Mouse (Mus musculus) erythroblast, adult 5-6 weeks (primary cell): Measurements from ENCODE around the gene Grm7. TPM values are rescaled to one million over a fixed set of nuclear protein-coding genes. Genes with fewer than 3 reads are reported as not detected.

Experiments used
- ATAC-seq: replicated peaks from 2 replicates; pipeline ENCODE4 v1.8.0; 2016; ENCODE audit warnings: moderate number of reproducible peaks, mild to moderate bottlenecking, moderate TSS enrichment, inconsistent platforms; ENCODE audit not compliant: poor library complexity, low FRiP score, severe bottlenecking
- total RNA-seq, 2 experiments: library from RNA; stranded (forward) in 1 of 2; stranded (reverse) in 1 of 2; fragments of 150-400 nt in 1 of 2; fragments of 200-764, 138-1000 nt in 1 of 2; gene quantifications; 2 replicates each; pipeline versions ENCODE4 v1.2.3 to v1.2.4; 2015 to 2017; ENCODE audit warnings: low replicate concordance in 2 of 2

Grm7 gene
- total RNA-seq, 2 experiments from 2014 or later, result not detected

GRCm38 (mm10) chr6:111278516-111278915, 633.1 kb downstream of the Grm7 start:
- no peak for ATAC-seq

DNA sequence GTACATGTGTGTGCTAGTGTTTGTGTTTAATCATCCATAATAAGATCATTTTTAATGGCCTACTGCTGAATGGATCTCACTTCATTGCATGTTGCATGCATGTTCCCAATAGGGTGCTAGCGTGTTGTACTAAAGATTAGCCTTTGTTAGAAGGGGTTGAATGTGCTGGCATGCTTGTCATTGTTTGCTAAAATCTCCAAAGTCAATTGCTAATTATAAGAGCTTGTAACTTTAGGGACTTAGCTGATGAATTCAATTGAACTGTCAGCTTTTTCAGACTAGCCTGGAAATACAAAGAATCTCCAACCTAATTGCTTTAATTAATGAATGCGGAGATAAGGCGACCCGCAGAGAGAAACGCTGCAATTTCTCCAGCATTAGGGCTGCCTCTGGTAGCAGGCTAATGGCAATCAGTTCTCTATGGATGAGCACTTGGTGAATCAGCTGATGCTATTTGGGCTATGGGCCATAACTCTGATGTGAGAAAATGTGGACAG, 648.2 kb downstream of the Grm7 start:
- no peak for ATAC-seq

DNA sequence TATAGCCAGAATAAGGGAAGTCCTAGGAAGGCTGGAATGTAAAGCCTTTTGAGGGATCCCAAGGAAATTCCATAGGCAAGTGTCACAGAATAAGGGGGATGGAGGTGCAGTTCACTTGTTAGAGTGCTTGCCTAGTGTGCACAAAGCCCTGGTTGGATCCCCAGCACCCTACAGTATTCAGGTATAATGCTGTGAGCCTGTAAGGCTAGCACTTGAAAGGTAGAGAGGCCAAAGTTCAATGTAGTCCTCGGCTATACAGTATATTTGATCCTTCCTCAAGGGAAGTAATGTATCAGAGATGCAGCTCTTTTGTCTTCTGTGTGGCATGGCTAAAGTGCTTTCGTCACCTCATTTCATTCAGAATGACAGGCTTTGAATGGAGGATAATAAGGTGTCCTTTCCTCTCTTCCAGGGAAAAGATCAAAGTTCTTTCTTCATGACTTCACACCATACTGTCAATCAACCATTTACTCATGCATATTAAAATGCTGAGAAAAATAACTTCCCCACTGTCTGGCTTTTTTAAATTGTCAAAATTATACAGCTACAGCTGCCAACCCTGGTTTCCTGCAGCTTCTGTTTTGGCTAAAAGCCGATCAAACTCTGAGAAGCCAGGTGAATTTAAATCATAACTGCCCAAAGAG, 658.7 kb downstream of the Grm7 start:
- no peak for ATAC-seq

- ATAC-seq, result no peak
These were observed 716.3 kb downstream of the Grm7 start for GRCm38 (mm10) chr6:111361681-111362080.

DNA sequence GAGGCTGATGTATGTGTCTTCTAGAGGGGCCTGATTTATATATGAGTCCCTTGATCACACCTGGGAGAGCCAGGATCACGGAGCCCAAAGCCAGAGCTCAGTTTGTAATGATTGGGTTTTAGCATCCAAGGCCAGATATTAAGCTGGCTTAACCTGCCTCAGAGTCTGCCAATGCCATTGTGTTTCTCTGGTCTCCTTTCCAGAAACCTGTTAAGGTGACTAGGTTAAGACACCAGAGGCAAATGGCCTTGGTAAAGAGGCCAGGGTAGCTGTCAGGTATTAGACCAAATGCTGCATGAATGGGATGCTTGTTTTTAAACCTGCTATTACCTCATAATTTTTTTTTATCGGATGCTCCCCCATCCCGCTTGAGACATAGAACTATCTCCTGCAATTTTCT, 722.7 kb downstream of the Grm7 start:
- ATAC-seq, result no peak

DNA sequence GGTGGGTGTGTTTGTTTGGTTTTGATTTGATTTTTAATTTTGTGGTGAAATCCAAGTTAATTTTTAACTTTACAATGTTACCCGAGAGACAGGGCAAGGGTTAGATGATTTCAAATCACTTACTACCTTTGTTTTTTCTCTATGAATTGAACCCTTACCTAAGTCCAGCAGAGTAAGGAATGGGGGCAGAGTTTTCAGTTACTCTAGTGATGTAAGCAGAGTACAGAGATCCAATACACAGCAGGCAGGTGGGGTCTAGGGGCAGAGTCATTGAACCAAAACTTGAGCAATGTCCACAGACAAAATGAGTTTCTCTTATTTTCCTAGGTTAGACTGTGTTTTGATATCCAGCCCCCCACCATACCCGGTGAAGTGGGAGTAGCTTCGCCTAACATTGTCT, 723.2 kb downstream of the Grm7 start:
- ATAC-seq, result no peak

DNA sequence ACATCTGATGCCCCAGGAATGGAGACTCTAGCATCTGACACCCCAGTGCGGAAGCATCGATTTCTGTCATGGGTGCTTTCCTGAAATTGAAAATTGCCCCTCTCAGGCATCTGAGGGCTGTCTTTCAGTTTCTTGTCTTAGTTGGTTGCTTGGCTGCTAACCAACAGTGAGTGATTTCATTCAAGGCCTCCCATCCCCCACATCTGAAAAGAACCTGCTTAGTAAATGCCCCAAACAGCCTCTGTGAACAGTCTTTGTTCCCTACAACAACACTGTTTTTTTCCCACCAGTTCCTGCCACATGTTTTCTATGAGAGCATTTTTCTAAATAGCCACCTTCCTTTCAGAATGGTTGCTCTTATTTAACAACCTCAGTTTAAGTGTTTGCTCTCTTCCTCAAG, 723.6 kb downstream of the Grm7 start:
- ATAC-seq, result no peak

DNA sequence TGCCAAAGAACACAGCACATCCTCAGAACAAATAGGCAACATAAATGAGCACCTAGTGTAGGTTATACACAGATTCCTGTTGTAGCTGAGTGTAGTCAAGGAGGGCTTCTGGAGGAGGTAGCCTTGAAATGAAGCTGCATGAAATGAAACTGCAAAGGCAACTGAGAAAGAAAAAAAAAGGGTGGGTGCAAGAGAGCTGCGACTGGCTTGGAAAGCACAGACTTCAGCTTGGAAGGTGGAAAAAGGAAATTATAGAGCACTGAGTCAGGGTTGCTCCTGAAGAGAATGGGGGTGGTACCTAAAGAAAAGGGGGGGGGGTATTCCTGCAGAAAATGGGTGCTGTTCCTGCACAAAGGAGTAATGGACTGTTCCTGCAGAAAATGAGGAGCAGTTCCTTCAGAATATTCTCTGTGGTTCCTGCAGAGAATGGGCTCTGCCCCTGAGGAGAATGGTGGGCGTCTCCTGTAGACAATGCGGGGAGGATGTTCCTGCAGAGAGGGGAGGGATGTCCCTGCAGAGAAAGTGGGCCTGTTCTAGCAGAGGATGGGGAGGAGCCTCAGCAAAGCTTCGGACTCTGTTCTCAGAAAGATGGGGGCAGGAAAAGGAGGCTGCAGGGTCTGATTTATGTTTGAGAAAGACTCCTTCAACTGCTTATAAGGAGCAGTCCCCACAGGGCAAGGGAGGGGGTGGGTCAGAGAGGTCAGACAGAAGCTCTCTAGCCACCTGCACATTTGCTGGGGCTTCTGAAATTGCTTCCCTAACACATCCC, 726.4 kb downstream of the Grm7 start:
- no peak for ATAC-seq

GRCm38 (mm10) chr6:111372626-111373380, 727.4 kb downstream of the Grm7 start:
- no peak for ATAC-seq

GRCm38 (mm10) chr6:111380710-111381109, 735.3 kb downstream of the Grm7 start:
- ATAC-seq, result no peak

DNA sequence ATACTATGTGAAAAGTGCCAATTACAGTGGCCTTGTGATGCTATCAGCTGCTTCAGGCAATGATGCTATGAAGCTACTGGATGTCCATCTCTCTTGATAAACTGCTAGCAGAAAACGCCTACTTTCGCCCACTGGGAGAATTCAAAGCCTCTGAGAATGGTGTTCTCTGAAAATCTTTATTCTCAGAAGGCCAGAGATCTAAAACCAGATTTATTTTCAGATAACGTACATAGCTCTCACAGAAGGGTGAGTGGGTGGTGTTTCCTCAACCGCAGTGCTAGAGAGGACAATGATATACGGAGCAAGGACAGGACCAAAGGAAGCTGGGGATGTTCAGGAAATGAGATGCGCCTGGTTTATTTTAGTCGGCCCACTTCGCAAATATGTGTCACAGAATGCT, 763.4 kb downstream of the Grm7 start:
- ATAC-seq, result no peak

- ATAC-seq, result no peak
These were observed 779.4 kb downstream of the Grm7 start for GRCm38 (mm10) chr6:111424737-111425136.

DNA sequence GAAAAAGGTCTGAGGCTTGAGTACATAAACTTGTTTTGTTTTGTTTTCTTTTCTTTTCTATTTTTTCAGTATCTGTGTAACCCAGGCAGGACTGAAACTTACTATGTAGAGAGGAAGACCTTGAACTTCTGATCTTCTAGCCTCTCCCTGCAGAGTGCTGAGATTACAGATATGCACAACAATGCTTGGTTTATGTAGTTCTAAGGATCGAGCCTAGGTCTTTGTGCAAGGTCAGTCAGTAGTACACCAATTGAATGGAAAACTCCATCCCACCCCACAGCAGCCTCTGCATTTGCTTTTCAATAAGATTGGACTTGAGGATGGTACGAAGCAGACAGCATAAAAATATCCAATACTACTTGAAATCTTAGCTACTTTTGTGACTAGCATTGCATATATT, 800.8 kb downstream of the Grm7 start:
- no peak for ATAC-seq

- no peak for ATAC-seq
These were observed 802.5 kb downstream of the Grm7 start for GRCm38 (mm10) chr6:111447851-111448250.

DNA sequence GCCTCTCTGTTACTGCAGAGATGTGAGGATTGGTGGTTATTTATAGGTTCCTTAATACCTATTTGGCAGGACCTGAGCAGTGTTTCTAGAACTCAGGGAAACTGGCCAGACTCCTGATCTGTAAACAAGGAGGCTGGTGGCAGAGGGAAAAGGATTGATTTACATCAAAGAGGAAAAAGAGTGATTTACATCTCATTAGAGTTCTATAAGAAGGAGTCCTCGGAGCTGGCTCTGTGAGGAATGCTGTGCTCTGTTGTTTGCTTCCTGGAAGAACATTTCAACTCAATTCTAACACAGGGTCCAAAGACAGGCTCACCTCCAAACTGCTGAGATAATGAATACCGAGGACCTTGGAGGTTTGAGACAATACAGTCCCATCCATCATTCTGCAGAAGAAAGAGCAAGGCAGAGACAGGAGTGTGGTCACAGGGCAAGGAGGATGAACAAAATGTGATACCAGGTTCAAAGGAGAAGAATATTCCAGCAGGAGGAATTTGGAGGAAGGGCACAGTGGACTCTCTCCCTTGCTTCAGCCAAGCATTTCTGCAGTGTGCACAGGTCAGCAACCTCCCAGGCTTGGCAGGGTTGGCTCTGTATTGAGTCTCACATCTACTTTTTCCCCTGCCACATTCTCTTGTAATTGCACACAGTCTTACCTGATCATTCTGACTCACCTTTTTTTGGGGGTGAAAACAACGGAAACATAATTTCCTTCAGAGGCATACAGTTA, 803.8 kb downstream of the Grm7 start:
- no peak for ATAC-seq

DNA sequence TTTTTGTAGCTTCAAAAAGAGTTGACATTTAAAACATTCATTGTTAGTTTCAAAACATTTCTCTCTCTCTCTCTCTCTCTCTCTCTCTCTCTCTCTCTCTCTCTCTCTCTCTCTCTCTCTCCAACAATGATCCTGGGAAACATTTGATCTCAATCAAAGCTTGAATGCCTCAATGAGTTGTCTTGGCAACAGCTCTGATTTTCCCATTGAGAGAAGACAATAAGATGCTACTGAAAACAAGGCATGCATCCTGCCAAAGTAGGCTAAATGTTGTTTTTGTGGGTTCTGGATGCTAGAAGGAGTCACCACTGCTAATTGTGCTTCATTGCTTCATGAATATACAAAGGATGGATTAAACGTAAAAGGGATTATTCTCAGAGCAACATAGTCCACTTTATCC, 836.5 kb downstream of the Grm7 start:
- ATAC-seq, result no peak

DNA sequence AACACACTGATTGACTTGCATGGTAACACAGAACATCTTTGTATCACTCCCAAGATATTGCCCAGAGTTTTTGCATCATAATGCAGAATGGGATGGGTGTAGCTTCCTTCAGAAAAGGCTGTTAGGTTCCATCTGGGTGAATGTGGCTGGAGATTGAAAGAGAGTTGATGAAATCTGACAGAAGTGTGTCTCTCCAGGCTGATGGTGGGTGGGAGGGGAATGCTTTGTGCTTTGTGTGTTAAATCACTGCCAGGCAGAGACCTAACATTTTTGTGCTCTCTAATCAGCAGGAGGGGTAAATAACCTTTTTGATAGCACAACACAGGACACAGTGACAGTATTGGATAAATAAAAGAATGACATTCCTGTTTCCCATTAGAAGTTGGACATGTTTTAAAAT, 840.7 kb downstream of the Grm7 start:
- no peak for ATAC-seq

- ATAC-seq, result no peak
These were observed 842.2 kb downstream of the Grm7 start for GRCm38 (mm10) chr6:111487556-111487955.

DNA sequence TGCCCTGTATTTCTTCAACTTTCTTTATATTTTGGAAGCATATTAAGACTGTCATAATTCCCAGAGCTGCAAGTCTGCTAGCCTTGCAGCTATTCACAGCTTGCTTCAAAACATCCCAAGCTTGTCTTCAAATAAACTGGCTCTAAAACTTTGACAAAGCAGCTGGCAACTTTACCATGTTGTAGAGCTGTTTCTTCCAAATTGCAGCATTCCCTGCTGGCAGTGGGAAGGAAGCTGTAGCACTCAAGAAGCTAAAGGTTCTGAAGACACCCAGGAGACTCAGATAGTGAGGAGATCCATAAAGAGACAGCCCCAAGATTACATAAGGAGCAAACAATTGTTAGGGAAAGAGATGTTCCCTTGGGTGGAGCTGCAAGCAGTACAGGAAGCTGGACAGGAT, 846.8 kb downstream of the Grm7 start:
- no peak for ATAC-seq

DNA sequence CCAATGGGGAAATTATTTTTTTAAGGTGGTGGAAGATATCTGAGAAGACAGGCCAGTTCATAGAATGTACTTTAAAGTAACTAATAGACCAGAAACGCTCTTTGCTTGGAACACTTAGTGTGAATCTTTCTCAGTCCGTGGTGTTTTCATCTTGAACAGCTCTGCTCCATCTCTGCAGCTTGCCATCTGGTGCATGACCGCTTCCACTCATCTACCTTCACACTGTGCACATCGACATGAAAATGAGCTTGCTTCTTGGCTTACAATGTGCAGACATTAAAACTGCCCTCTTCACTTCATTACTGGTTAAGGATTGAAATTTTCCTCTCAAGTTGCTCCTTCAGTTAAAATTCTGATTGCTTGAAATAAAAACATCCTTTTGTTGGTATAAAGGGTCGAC, 854.2 kb downstream of the Grm7 start:
- ATAC-seq, result no peak
